Mouse (Mus musculus): ENCODE data around the gene Clec10a. TPM values are rescaled to one million over a fixed set of nuclear protein-coding genes. Genes with fewer than 3 reads are reported as not detected.

Clec10a gene
- polyA plus RNA-seq, 1 experiment = 24.5 TPM

DNA sequence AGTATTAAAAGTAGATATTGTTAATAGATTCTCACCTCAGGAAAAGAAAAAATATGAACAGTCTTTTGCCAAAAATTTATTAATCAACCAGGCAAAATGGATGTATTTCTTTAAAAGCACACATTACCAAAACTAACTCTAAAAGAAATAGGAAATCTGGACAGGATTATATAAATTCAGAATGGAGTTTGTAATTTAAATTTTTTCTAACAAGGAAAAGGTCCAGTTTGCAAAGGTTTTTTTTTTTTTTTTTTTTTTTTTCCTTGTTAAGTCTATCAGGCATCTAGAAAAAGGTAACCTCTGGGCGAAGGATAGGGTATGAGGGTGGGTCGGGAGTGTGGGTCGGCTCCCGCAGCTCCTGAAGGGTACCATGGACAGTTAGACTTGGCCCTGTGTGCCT, 24.5 kb downstream of the Clec10a start:
- DNase-seq (ENCODE audit: low read depth) = no peak

GRCm38 (mm10) chr11:70185120-70185519, 29.1 kb downstream of the Clec10a start:
- no peak for DNase-seq (ENCODE audit: low read depth)

- no peak for DNase-seq (ENCODE audit: low read depth)
These were observed 33.5 kb downstream of the Clec10a start for GRCm38 (mm10) chr11:70189319-70190134.

DNA sequence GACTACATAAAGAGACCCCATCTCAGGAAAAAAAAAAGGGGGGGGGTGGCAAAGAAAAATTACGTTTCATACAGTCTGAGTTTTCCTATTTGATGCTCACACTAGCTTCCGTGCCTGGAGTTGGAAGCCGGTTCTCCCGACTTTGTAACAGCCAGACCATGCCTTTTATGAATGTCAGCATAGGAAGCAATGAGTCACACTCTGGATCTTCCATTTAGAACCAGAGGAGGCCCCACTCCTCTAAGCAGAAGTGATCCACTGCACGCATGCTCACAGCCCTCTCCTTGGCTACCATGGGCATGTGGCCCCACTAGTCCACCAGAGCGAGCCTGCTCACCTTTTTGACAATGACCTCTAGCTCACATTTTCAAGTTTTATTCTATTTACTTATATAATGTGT, 35.2 kb downstream of the Clec10a start:
- no peak for DNase-seq (ENCODE audit: low read depth)

GRCm38 (mm10) chr11:70192157-70192556, 36.2 kb downstream of the Clec10a start:
- no peak for DNase-seq (ENCODE audit: low read depth)

DNA sequence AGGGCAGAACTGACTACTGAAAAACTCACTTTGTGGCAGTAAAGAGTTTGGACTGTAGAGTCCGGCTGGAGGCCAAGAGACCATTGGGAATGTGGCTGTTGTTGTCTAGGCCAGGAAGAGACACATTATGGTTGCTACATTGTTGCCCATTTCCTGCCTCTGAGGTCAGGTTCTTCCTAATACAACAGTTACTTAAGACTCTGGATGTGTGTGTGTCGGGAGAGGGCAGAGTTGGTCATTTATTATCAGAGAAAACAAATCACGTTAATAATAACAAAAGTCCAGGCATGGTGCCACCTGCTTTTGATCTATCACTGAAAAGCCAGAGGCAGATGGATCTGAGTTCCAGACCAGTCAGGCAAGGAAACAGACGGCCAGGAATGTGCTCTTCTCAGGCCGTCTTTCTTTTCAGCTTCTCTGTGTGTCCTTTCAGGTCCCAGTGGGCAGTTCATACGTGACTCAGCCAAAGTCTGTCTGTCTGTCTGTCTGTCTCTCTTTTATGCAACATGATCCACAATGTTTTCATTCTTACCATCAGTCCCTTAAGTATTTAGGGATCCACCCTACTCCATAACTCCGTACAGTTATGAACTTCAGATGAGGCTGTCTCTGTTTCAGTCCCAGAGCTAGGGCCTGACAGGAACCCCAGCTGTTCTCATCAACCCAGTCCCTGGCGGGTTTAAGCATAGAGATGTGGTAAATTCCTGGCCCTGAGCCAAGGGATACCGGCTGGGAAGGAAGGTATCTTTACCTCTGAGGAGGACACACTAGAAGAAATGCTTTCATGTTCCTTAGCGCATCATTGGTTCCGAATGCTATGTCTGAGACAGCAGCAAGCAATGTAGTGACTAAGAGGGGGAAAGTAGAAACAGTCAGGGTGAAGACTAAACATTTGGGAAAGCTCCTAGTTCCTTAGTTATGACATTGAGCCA, 37.6 kb downstream of the Clec10a start:
- DNase-seq (ENCODE audit: low read depth) = no peak

GRCm38 (mm10) chr11:70198332-70198731, 42.3 kb downstream of the Clec10a start:
- DNase-seq (ENCODE audit: low read depth) = no peak

GRCm38 (mm10) chr11:70199107-70199506, 43.1 kb downstream of the Clec10a start:
- DNase-seq (ENCODE audit: low read depth) = no peak

GRCm38 (mm10) chr11:70200036-70200608, 44.1 kb downstream of the Clec10a start:
- no peak for DNase-seq (ENCODE audit: low read depth)

- DNase-seq (ENCODE audit: low read depth) = no peak
These were observed 45.7 kb downstream of the Clec10a start for GRCm38 (mm10) chr11:70201691-70202090.

DNA sequence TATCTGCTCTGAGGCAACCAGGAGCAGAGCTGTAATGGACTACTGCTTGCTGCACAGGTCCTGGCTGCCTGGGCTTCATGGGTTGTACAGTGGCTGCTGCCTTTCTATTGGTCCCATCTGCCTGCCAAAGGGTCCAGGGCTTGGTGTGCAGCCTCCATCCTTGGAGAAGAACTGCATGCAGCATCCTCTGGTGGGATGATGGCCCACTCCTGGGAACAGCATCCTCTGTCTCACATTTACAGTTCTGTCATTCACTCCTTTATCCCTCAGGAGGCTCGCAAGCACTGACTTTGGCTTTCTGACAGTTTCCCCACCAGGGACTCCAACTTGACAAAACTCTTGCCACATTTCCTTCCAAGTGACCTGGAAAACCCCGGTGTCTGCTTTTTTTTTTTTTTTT, 50.8 kb downstream of the Clec10a start:
- DNase-seq (ENCODE audit: low read depth) = no peak

GRCm38 (mm10) chr11:70207283-70207682, 51.3 kb downstream of the Clec10a start:
- DNase-seq (ENCODE audit: low read depth) = no peak

- no peak for DNase-seq (ENCODE audit: low read depth)
These were observed 52.9 kb downstream of the Clec10a start for GRCm38 (mm10) chr11:70208778-70209388.

GRCm38 (mm10) chr11:70210681-70211080, 54.7 kb downstream of the Clec10a start:
- DNase-seq (ENCODE audit: low read depth) = no peak

DNA sequence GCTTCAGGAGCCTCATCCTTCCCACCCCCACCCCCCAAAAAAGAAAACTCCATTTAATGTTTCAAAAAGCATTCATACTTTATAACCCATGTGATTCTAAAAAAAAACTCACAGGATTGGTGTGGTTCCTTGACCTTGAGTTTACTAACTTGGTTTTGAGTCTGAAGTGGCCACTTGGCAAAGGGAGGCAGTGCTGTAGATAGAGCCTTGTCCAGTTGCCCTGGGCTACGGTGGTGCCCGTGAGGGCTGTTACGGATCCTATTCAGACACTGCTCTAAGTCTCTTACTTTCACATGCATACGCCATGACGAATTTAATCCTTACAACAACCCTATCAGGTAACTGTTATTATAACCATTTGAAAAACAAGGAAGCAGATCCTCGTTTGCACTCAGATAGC, 56.0 kb downstream of the Clec10a start:
- no peak for DNase-seq (ENCODE audit: low read depth)

DNA sequence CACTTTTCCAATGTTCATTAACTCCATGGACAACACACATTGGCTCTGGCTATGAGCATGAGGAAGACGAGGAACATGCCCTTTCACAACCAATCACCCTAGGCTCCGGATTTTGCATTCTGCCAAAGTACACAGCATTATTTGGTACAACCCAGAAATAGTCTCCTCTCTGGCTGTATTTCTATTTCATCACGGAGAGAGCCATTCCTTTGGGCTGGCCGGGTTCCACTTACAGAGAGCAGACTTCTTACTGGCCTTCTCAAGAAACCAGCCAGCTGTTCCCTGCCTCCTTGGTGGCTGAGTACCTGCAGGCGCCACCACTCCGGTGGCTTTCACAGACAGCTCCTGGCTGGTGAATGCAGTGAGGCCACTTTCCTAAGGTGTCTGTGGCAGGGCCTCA, 56.4 kb downstream of the Clec10a start, which contains the start of gene Slc16a11:
Slc16a11 (plus strand) TSS at position 330 of the 400 bp plus-strand sequence.
- DNase-seq (ENCODE audit: low read depth) = no peak

DNA sequence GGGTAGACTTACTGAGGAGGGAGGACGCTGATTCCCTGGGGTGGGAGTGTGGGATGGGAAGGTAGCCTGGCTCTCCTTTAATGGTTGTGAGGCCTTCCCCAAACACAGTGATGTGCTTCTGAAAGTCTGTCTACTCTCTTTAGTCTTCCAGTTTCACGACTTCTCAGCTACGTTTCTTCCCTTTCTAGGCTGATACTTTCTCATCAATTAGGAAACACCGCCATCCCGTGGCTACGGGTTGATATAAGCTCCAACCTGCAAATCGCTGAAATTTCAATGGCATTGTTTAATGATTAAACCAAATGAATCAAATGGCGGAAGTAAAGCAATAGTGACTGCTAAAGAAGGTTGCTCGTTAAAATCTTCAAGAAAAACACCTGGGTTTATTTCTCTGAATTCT, 56.9 kb downstream of the Clec10a start:
- no peak for DNase-seq (ENCODE audit: low read depth)

- no peak for DNase-seq (ENCODE audit: low read depth)
These were observed 57.7 kb downstream of the Clec10a start for GRCm38 (mm10) chr11:70213736-70214135.

- no peak for DNase-seq (ENCODE audit: low read depth)
These were observed 58.3 kb downstream of the Clec10a start for GRCm38 (mm10) chr11:70214191-70214855.

- no peak for DNase-seq (ENCODE audit: low read depth)
These were observed 58.8 kb downstream of the Clec10a start for GRCm38 (mm10) chr11:70214856-70215209.

DNA sequence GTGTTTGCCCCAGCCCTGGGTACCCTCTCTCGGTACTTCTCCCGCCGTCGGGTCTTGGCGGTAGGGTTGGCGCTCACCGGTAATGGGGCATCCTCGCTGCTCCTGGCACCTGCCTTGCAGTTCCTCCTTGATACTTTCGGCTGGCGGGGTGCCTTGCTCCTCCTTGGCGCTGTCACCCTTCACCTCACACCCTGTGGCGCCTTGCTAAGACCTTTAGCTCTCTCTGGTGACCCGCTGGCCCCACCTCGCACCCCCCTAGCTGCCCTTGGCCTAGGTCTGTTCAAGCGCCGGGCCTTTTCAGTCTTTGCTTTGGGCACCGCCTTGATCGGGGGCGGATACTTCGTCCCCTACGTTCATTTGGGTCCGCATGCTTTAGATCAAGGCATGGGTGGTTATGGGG, 59.3 kb downstream of the Clec10a start:
- no peak for DNase-seq (ENCODE audit: low read depth)
